Comparison of ENCODE assay signal across 16 mouse cellular contexts in genomic region chr6:71801011-71801713, GRCm38 (mm10). TPM values are rescaled to one million over a fixed set of nuclear protein-coding genes. Genes with fewer than 3 reads are reported as not detected.
DNase-seq lines count a peak whose midpoint lies in the region; ATAC-seq and TF ChIP-seq lines count a peak whose summit lies in the region.
"Had no signal": no experiment of that assay in that cellular context is flagged by ENCODE, and none has a peak within 500 bp of the region (broad histone marks: within the 10 kb centered on the region; RNA-seq: fewer than 3 reads in every experiment).

No protein-coding gene starts in this region.

- TF ChIP-seq CTCF in midbrain, postnatal 0 days (IDR thresholded peaks at IDR 0.05): no peak
- no peak for TF ChIP-seq CTCF in cortical plate, adult 2 months (IDR thresholded peaks at IDR 0.05; ENCODE audit: extremely low read depth, insufficient read depth, low read length)

- no peak for ATAC-seq in midbrain, postnatal 0 days (ENCODE audit: low FRiP score)
- peak; percentile 90 for ATAC-seq in liver, embryonic 15.5 days (ENCODE audit: insufficient read depth)

- no peak overlapping the region for H3K4me2 ChIP-seq in midbrain, postnatal 0 days (ENCODE audit: low read depth, low read length, poor library complexity, severe bottlenecking)
- H3K4me2 ChIP-seq in liver, embryonic 15.5 days: peak overlapping the region; percentile 54
- H3K4me2 ChIP-seq: heart, embryonic 15.5 days; hindbrain, embryonic 12.5 days; kidney, embryonic 15.5 days; limb, embryonic 15.5 days; neural tube, embryonic 13.5 days had no signal

- peak; percentile 63 to 64 for DNase-seq in cerebellum, postnatal 10 days
- no peak for DNase-seq in cerebellum, adult 11 months
- no peak for DNase-seq in midbrain, embryonic 10.5 days (ENCODE audit: low spot score)
- no peak for DNase-seq in midbrain, postnatal 0 days (ENCODE audit: low spot score)
- DNase-seq in urinary bladder, adult 18-20 months (ENCODE audit: low spot score in 2 of 2): no peak
- no peak for DNase-seq in frontal cortex, postnatal 10 days (ENCODE audit: low spot score in 2 of 2)
- DNase-seq: cerebellum, adult 8-10 months; lung, postnatal 36 days had no signal

- no peaks in the 10 kb centered on the region for H3K27me3 ChIP-seq in midbrain, embryonic 10.5 days (ENCODE audit: low read depth, poor library complexity, severe bottlenecking)
- H3K27me3 ChIP-seq in midbrain, postnatal 0 days (ENCODE audit: insufficient read depth, low read length): no peaks in the 10 kb centered on the region
- H3K27me3 ChIP-seq in liver, embryonic 15.5 days: no peaks in the 10 kb centered on the region
- H3K27me3 ChIP-seq: heart, embryonic 15.5 days; hindbrain, embryonic 12.5 days; kidney, embryonic 15.5 days; limb, embryonic 15.5 days; neural tube, embryonic 13.5 days had no signal

- 0 out of 2 replicates have a peak, but pooled peaks cover 5% of the 10 kb centered on the region for H3K36me3 ChIP-seq in midbrain, embryonic 10.5 days
- peaks cover 38% of the 10 kb centered on the region for H3K36me3 ChIP-seq in midbrain, postnatal 0 days (ENCODE audit: insufficient read depth, low read length)
- H3K36me3 ChIP-seq in liver, embryonic 15.5 days (replicated peaks): no peaks in the 10 kb centered on the region
- H3K36me3 ChIP-seq: heart, embryonic 15.5 days; kidney, embryonic 15.5 days; limb, embryonic 15.5 days had no signal

- no peaks in the 10 kb centered on the region for H3K9me3 ChIP-seq in midbrain, embryonic 10.5 days (replicated peaks)
- H3K9me3 ChIP-seq in midbrain, postnatal 0 days (ENCODE audit: low read length): no peaks in the 10 kb centered on the region
- no peaks in the 10 kb centered on the region for H3K9me3 ChIP-seq in liver, embryonic 15.5 days (replicated peaks)
- H3K9me3 ChIP-seq: forebrain, embryonic 10.5 days; heart, embryonic 15.5 days; hindbrain, embryonic 12.5 days; kidney, embryonic 15.5 days; limb, embryonic 15.5 days; neural tube, embryonic 13.5 days had no signal

- H3K27ac ChIP-seq in midbrain, embryonic 10.5 days (replicated peaks): 0 out of 2 replicates have a peak overlapping the region, but pooled peaks have one; percentile 17
- no peak overlapping the region for H3K27ac ChIP-seq in midbrain, postnatal 0 days (ENCODE audit: low read depth, low read length)
- H3K27ac ChIP-seq in cortical plate, adult 2 months (ENCODE audit: insufficient read depth, low read length): peak overlapping the region; percentile 16; the same call in 1 of the 2 replicates
- peak overlapping the region; percentile 87 for H3K27ac ChIP-seq in liver, embryonic 15.5 days (replicated peaks)
- H3K27ac ChIP-seq: heart, embryonic 15.5 days; hindbrain, embryonic 12.5 days; kidney, embryonic 15.5 days; limb, embryonic 15.5 days; neural tube, embryonic 13.5 days had no signal

- no peak overlapping the region for H3K4me3 ChIP-seq in midbrain, embryonic 10.5 days
- no peak overlapping the region for H3K4me3 ChIP-seq in midbrain, postnatal 0 days (ENCODE audit: low read depth, low read length)
- H3K4me3 ChIP-seq in cortical plate, adult 2 months (ENCODE audit: insufficient read depth, low read length): no peak overlapping the region
- peak overlapping the region; percentile 18 for H3K4me3 ChIP-seq in liver, embryonic 15.5 days (replicated peaks)
- H3K4me3 ChIP-seq: forebrain, embryonic 10.5 days; heart, embryonic 15.5 days; hindbrain, embryonic 12.5 days; kidney, embryonic 15.5 days; limb, embryonic 15.5 days; neural tube, embryonic 13.5 days had no signal

- no peak for TF ChIP-seq POLR2A in cortical plate, adult 2 months (IDR thresholded peaks at IDR 0.05; ENCODE audit: extremely low read depth, insufficient read depth, low read length)

- 66% methylated on average over 7 of the region's 7 CpGs for WGBS in midbrain, embryonic 10.5 days
- 50% methylated on average over 7 of the region's 7 CpGs for WGBS in midbrain, postnatal 0 days
- WGBS in liver, embryonic 15.5 days (ENCODE audit: insufficient replicate concordance): 27% methylated on average over 7 of the region's 7 CpGs

- H3K9ac ChIP-seq in midbrain, postnatal 0 days (replicated peaks; ENCODE audit: low read length, poor library complexity, severe bottlenecking): no peak overlapping the region
- peak overlapping the region; percentile 40; the same call in 1 of the 2 replicates for H3K9ac ChIP-seq in liver, embryonic 15.5 days
- H3K9ac ChIP-seq: heart, embryonic 15.5 days; hindbrain, embryonic 12.5 days; kidney, embryonic 15.5 days; limb, embryonic 15.5 days; neural tube, embryonic 13.5 days had no signal

- no peaks in the 10 kb centered on the region for H3K4me1 ChIP-seq in midbrain, embryonic 10.5 days
- no peaks in the 10 kb centered on the region for H3K4me1 ChIP-seq in midbrain, postnatal 0 days (ENCODE audit: insufficient read depth, low read length)
- peaks cover 7% of the 10 kb centered on the region; the same call in 1 of the 2 replicates for H3K4me1 ChIP-seq in cortical plate, adult 2 months (ENCODE audit: control insufficient read depth, insufficient read depth, low read length)
- H3K4me1 ChIP-seq in liver, embryonic 15.5 days (replicated peaks): peaks cover 45% of the 10 kb centered on the region
- H3K4me1 ChIP-seq: forebrain, embryonic 10.5 days; hindbrain, embryonic 12.5 days had no signal

RNA-seq across cellular contexts. Expression of gene Mrpl35, which starts 25.6 kb away (rescaled TPM):
- 60.9 and 67.4 TPM in 2 replicates for polyA plus RNA-seq in midbrain, embryonic 10.5 days (2016; fragmentation: Nextera tagmentation; extraction: Ambion mirVana)
- 6.8 and 9.5 TPM in 2 replicates for total RNA-seq in midbrain, postnatal 0 days (2014; rRNA removed)
- polyA plus RNA-seq in midbrain, postnatal 0 days (2015; fragmentation: Nextera tagmentation; extraction: Ambion mirVana): 45.6 and 46.2 TPM in 2 replicates
- 17.3 and 17.9 TPM in 2 replicates for polyA plus RNA-seq in cortical plate, adult 2 months (2012; rRNA removed)
- 51.4 and 56.5 TPM in 2 replicates for polyA plus RNA-seq in liver, embryonic 15.5 days (2015; fragmentation: Nextera tagmentation; extraction: Ambion mirVana)

RNA-seq across cellular contexts. Expression of gene Immt, which starts 30.0 kb away (rescaled TPM):
- polyA plus RNA-seq in midbrain, embryonic 10.5 days (2016; fragmentation: Nextera tagmentation; extraction: Ambion mirVana): 219 and 226 TPM in 2 replicates
- 100 and 107 TPM in 2 replicates for total RNA-seq in midbrain, postnatal 0 days (2014; rRNA removed)
- 145 and 155 TPM in 2 replicates for polyA plus RNA-seq in midbrain, postnatal 0 days (2015; fragmentation: Nextera tagmentation; extraction: Ambion mirVana)
- 82.1 and 85.2 TPM in 2 replicates for polyA plus RNA-seq in cortical plate, adult 2 months (2012; rRNA removed)
- polyA plus RNA-seq in liver, embryonic 15.5 days (2015; fragmentation: Nextera tagmentation; extraction: Ambion mirVana): 121 and 123 TPM in 2 replicates

Comparison
In these comparisons a context has a peak if more than half of its experiments do, and no peak if none do; other contexts are left out.
1. DNase-seq: peak in cerebellum, postnatal 10 days (2 of 2); none in cerebellum, adult 11 months (single experiment), midbrain, embryonic 10.5 days (single experiment), midbrain, postnatal 0 days (single experiment), urinary bladder, adult 18-20 months (0 of 2) and frontal cortex, postnatal 10 days (0 of 2).